Comparison of ENCODE assay signal across 8 mouse cellular contexts in genomic region chr19:10239975-10240653, GRCm38 (mm10). TPM values are rescaled to one million over a fixed set of nuclear protein-coding genes. Genes with fewer than 3 reads are reported as not detected.
DNase-seq lines count a peak whose midpoint lies in the region; ATAC-seq and TF ChIP-seq lines count a peak whose summit lies in the region.

No protein-coding gene starts in this region.

- H3K27ac ChIP-seq in heart, postnatal 0 days (ENCODE audit: low read depth): no peak overlapping the region
- no peak overlapping the region for H3K27ac ChIP-seq in hindbrain, embryonic 14.5 days
- H3K27ac ChIP-seq in midbrain, embryonic 14.5 days (replicated peaks; ENCODE audit: low read depth, low read length): no peak overlapping the region

- peak overlapping the region; percentile 75 for H3K4me2 ChIP-seq in heart, postnatal 0 days (ENCODE audit: low read depth, low read length)
- peak overlapping the region; percentile 71 for H3K4me2 ChIP-seq in hindbrain, embryonic 14.5 days (replicated peaks)
- peak overlapping the region; percentile 64 for H3K4me2 ChIP-seq in midbrain, embryonic 14.5 days (ENCODE audit: low read length)

- no peak for DNase-seq in heart, postnatal 0 days (ENCODE audit: low spot score)
- DNase-seq in heart, adult 8-10 months (ENCODE audit: low spot score): no peak
- peak; percentile 5 for DNase-seq in T-cell, adult 2 months (ENCODE audit: low spot score)
- no peak for DNase-seq in hindbrain, embryonic 14.5 days (ENCODE audit: low spot score)
- DNase-seq in midbrain, embryonic 14.5 days: no peak
- DNase-seq in adipocyte (ENCODE audit: low spot score): no peak
- no peak for DNase-seq in right cerebral cortex, adult 2 months (ENCODE audit: low spot score in 2 of 2)
- no peak for DNase-seq in thymus, postnatal 4 days

- H3K27me3 ChIP-seq in heart, postnatal 0 days (ENCODE audit: control insufficient read depth, insufficient read depth, low read length): peaks cover 15% of the 10 kb centered on the region
- H3K27me3 ChIP-seq in hindbrain, embryonic 14.5 days (ENCODE audit: control insufficient read depth, insufficient read depth, low read length): peaks cover 20% of the 10 kb centered on the region
- H3K27me3 ChIP-seq in midbrain, embryonic 14.5 days (ENCODE audit: control insufficient read depth, insufficient read depth, low read length): peaks cover 3% of the 10 kb centered on the region; the same call in 1 of the 2 replicates

- peak overlapping the region; percentile 51 for H3K4me3 ChIP-seq in heart, postnatal 0 days (ENCODE audit: low read depth, low read length)
- H3K4me3 ChIP-seq in hindbrain, embryonic 14.5 days (replicated peaks; ENCODE audit: low read length): peak overlapping the region; percentile 38
- peak overlapping the region; percentile 37 for H3K4me3 ChIP-seq in midbrain, embryonic 14.5 days (replicated peaks; ENCODE audit: low read depth, low read length)

- TF ChIP-seq EP300 in heart, postnatal 0 days (IDR thresholded peaks at IDR 0.05; ENCODE audit: low read depth): no peak

- 2% methylated on average over 26 of the region's 26 CpGs for WGBS in heart, postnatal 0 days
- WGBS in hindbrain, embryonic 14.5 days: 6% methylated on average over 26 of the region's 26 CpGs
- WGBS in midbrain, embryonic 14.5 days: 5% methylated on average over 26 of the region's 26 CpGs

- H3K36me3 ChIP-seq in heart, postnatal 0 days (replicated peaks; ENCODE audit: control insufficient read depth, insufficient read depth, low read length): no peaks in the 10 kb centered on the region
- no peaks in the 10 kb centered on the region for H3K36me3 ChIP-seq in hindbrain, embryonic 14.5 days (replicated peaks; ENCODE audit: control insufficient read depth, insufficient read depth)
- H3K36me3 ChIP-seq in midbrain, embryonic 14.5 days (ENCODE audit: control insufficient read depth, insufficient read depth, low read length): no peaks in the 10 kb centered on the region

- 0 out of 2 replicates have a peak, but pooled peaks cover 4% of the 10 kb centered on the region for H3K4me1 ChIP-seq in heart, postnatal 0 days (ENCODE audit: control insufficient read depth, insufficient read depth)
- H3K4me1 ChIP-seq in hindbrain, embryonic 14.5 days (replicated peaks; ENCODE audit: control insufficient read depth, insufficient read depth, low read length): 0 out of 2 replicates have a peak, but pooled peaks cover 5% of the 10 kb centered on the region
- 0 out of 2 replicates have a peak, but pooled peaks cover 3% of the 10 kb centered on the region for H3K4me1 ChIP-seq in midbrain, embryonic 14.5 days (ENCODE audit: control insufficient read depth, insufficient read depth, low read length)

- ATAC-seq in heart, postnatal 0 days (ENCODE audit: insufficient read depth, low read depth): no peak; the same call in 1 of the 2 replicates
- ATAC-seq in hindbrain, embryonic 14.5 days (ENCODE audit: low FRiP score): peak; percentile 46
- ATAC-seq in midbrain, embryonic 14.5 days (ENCODE audit: low FRiP score, low TSS enrichment): peak; percentile 3; the same call in 1 of the 2 replicates

- H3K9me3 ChIP-seq in heart, postnatal 0 days (replicated peaks; ENCODE audit: control insufficient read depth, low read length): no peaks in the 10 kb centered on the region
- no peaks in the 10 kb centered on the region for H3K9me3 ChIP-seq in hindbrain, embryonic 14.5 days (ENCODE audit: control insufficient read depth, low read length)
- no peaks in the 10 kb centered on the region for H3K9me3 ChIP-seq in midbrain, embryonic 14.5 days (ENCODE audit: control insufficient read depth, low read length)

- TF ChIP-seq CTCF in heart, postnatal 0 days (IDR thresholded peaks at IDR 0.05; ENCODE audit: low read depth): no peak

- peak overlapping the region; percentile 37; the same call in 1 of the 2 replicates for H3K9ac ChIP-seq in heart, postnatal 0 days (replicated peaks; ENCODE audit: low read depth, low read length)
- peak overlapping the region; percentile 54 for H3K9ac ChIP-seq in hindbrain, embryonic 14.5 days
- H3K9ac ChIP-seq in midbrain, embryonic 14.5 days (replicated peaks; ENCODE audit: low read length): peak overlapping the region; percentile 48

RNA-seq across cellular contexts. Expression of gene Myrf, which starts 0.4 kb away (rescaled TPM):
- total RNA-seq in heart, postnatal 0 days (2014; rRNA removed; ENCODE audit: low replicate concordance): 4.9 and 5.3 TPM in 2 replicates
- 1.3 and 1.6 TPM in 2 replicates for polyA plus RNA-seq in heart, postnatal 0 days (2015; fragmentation: Nextera tagmentation; extraction: Ambion mirVana)
- total RNA-seq in heart, adult 8-10 months (2022): 1 to 10 TPM; 4.1 to 8.0 (median 7.2) TPM
- polyA plus RNA-seq in hindbrain, embryonic 14.5 days (2014; fragmentation: Nextera tagmentation; extraction: Ambion mirVana): 1.1 and 1.3 TPM in 2 replicates
- polyA plus RNA-seq in midbrain, embryonic 14.5 days (2014; fragmentation: Nextera tagmentation; extraction: Ambion mirVana): 0.49 and 0.75 TPM in 2 replicates

RNA-seq across cellular contexts. Expression of gene Fen1, which starts 36.1 kb away (rescaled TPM):
- 32.9 and 34.9 TPM in 2 replicates for total RNA-seq in heart, postnatal 0 days (2014; rRNA removed; ENCODE audit: low replicate concordance)
- 19.1 and 20.2 TPM in 2 replicates for polyA plus RNA-seq in heart, postnatal 0 days (2015; fragmentation: Nextera tagmentation; extraction: Ambion mirVana)
- total RNA-seq in heart, adult 8-10 months (2022): 1 to 10 TPM; 3.5 to 5.3 (median 4.9) TPM
- 24.2 and 24.8 TPM in 2 replicates for polyA plus RNA-seq in hindbrain, embryonic 14.5 days (2014; fragmentation: Nextera tagmentation; extraction: Ambion mirVana)
- 24.8 and 31.0 TPM in 2 replicates for polyA plus RNA-seq in midbrain, embryonic 14.5 days (2014; fragmentation: Nextera tagmentation; extraction: Ambion mirVana)

RNA-seq across cellular contexts. Expression of gene Tmem258, which starts 36.3 kb away (rescaled TPM):
- 188 and 194 TPM in 2 replicates for total RNA-seq in heart, postnatal 0 days (2014; rRNA removed; ENCODE audit: low replicate concordance)
- 367 and 368 TPM in 2 replicates for polyA plus RNA-seq in heart, postnatal 0 days (2015; fragmentation: Nextera tagmentation; extraction: Ambion mirVana)
- 100 to 1,000 TPM; 163 to 218 (median 190) TPM for total RNA-seq in heart, adult 8-10 months (2022)
- polyA plus RNA-seq in hindbrain, embryonic 14.5 days (2014; fragmentation: Nextera tagmentation; extraction: Ambion mirVana): 324 and 357 TPM in 2 replicates
- polyA plus RNA-seq in midbrain, embryonic 14.5 days (2014; fragmentation: Nextera tagmentation; extraction: Ambion mirVana): 363 and 446 TPM in 2 replicates

RNA-seq across cellular contexts. Expression of gene Fads1, which starts 57.4 kb away (rescaled TPM):
- 60.1 and 62.4 TPM in 2 replicates for total RNA-seq in heart, postnatal 0 days (2014; rRNA removed; ENCODE audit: low replicate concordance)
- polyA plus RNA-seq in heart, postnatal 0 days (2015; fragmentation: Nextera tagmentation; extraction: Ambion mirVana): 21.5 and 22.1 TPM in 2 replicates
- total RNA-seq in heart, adult 8-10 months (2022): 10 to 100 TPM; 19.6 to 26.2 (median 23.4) TPM
- 148 and 156 TPM in 2 replicates for polyA plus RNA-seq in hindbrain, embryonic 14.5 days (2014; fragmentation: Nextera tagmentation; extraction: Ambion mirVana)
- 125 and 152 TPM in 2 replicates for polyA plus RNA-seq in midbrain, embryonic 14.5 days (2014; fragmentation: Nextera tagmentation; extraction: Ambion mirVana)
